Mouse (Mus musculus) monocyte, adult 5-6 weeks (primary cell): ENCODE measurements at regions not wholly inside any gene's neighbourhood (a gene's known extent, or its start where the extent isn't known, plus 50 kb on each side); places are given as distances from the start of the nearest gene placed in this dataset.

Experiments
- ATAC-seq: fragments of 153-309, 156-312 bp; replicated peaks from 2 replicates; pipeline ENCODE4 v1.8.0; 2017; ENCODE audit warnings: mild to moderate bottlenecking; ENCODE audit not compliant: low TSS enrichment, insufficient number of reproducible peaks, severe bottlenecking, poor library complexity, low FRiP score

DNA sequence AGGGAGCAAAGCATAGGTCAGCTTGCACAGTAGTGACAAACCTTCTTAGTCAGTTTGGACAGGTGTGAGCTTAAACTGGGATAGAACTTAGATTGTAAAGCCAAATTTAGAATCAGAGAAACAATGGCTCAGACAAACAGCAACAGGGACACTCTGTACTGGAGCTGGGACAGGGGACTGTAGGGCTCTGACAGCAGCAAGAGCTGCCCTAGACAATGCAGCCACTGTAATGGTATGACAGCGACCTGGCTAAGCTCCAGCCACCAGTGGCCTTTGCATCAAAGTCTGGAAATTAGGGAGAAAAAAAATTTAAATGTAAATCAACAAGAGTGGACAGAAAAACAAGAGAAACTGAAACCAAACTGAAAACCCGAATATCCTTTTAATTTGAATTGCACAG is 53.2 kb upstream of the Armc3 start:
- ATAC-seq: no peak

DNA sequence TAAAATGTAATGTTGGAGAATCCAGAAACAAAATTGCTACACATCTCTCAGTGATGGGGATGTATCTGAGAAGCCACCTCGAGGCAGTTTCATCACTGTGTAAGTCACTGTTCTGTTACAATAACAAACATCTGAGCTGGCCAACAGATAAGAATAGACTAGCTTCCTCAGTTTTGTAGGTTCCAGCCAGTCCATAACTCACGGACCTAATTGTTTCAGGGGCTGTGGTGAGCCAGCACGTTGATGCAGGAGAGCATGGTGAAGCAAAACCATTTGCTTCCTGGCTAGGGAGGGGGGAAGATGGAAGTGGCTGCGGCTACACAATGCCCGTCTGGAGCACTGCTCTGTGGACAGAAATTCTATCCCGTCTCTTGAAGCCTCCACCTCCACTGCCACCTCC is 52.8 kb upstream of the Armc3 start:
- no peak for ATAC-seq

DNA sequence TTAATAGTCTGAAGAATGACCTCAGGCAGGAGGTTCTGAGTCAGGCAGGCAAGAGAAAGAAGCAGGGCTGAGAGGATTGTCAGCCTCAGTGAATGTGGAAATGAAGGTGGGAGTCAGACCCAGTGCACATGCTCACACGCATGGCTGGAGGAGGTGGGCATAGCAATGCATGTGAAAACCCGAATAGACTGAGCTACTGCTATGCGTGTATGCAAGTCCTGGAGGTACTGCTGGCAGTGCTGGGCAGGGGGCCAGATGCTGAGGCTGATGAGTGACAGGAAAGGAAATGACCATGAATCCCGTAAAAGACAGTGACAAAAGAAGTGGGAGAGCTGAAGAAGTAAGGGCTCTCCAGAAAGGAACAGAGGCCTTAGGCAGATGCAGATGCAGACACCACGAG is 50.3 kb upstream of the Armc3 start:
- no peak for ATAC-seq
